Comparison of ENCODE assay signal across 8 mouse cellular contexts in the genomic region with DNA sequence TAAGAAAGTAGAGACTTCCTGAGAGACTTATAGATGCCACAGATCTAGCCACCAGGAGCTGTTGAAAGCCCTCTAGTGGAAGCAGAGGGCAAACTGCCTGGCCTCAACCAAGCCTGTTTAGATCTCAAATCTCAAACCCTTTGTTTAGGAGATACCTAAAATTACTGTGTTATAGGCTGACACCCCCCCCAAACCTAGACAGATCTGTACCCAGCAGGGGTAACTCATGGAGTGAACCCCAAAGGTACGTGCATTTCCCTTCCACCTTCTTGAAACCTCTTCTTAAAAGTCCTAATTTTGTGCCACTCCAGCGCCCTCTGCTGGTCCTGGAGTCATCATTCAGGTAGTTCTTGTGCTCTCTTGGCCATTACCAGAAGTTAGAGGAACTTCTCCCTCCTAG. TPM values are rescaled to one million over a fixed set of nuclear protein-coding genes. Genes with fewer than 3 reads are reported as not detected.
DNase-seq lines count a peak whose midpoint lies in the region; TF ChIP-seq lines count a peak whose summit lies in the region.

No protein-coding gene starts in this region.

- intact Hi-C loops in heart, postnatal 14 days (cut with DNase I): no loop called here

- TF ChIP-seq CTCF in lung, adult 2 months (IDR thresholded peaks at IDR 0.05; ENCODE audit: insufficient read depth, low read length): peak; percentile 13; the same call in 1 of the 2 replicates

- no peak for DNase-seq in lung, adult 2 months
- no peak for DNase-seq in lung, postnatal 4 days
- peak; percentile 65 for DNase-seq in adrenal gland, postnatal 10 days
- DNase-seq in embryo, embryonic 10.5 days (ENCODE audit: low spot score): peak; percentile 80
- DNase-seq in hindlimb bud, embryonic 11.5 days (ENCODE audit: extremely low spot score, low read depth, low spot score): peak; percentile 20
- peak; percentile 42 for DNase-seq in lung, postnatal 36 days
- DNase-seq in right cerebral cortex, postnatal 25 days: peak; percentile 76
- DNase-seq in heart, postnatal 14 days: no peak

- no peaks in the 10 kb centered on the region for H3K4me1 ChIP-seq in lung, adult 2 months (ENCODE audit: control insufficient read depth, insufficient read depth, low read length)

- no peak overlapping the region for H3K4me3 ChIP-seq in lung, adult 2 months (replicated peaks; ENCODE audit: extremely low read depth, low read depth, low read length)

- WGBS in lung, adult 2 months: 2% methylated on average over 2 of the region's 2 CpGs

- TF ChIP-seq POLR2A in lung, adult 2 months (IDR thresholded peaks at IDR 0.05; ENCODE audit: borderline replicate concordance, extremely low read depth, low read depth, low read length): no peak

RNA-seq across cellular contexts. Expression of gene Dner, which starts 1.1 kb away (rescaled TPM):
- 1.5 and 2.4 TPM in 2 replicates for polyA plus RNA-seq in lung, adult 2 months (2012; rRNA removed)
- total RNA-seq in adrenal gland, postnatal 10 days (2021): 1 to 10 TPM; 2.7 to 5.7 TPM
- total RNA-seq in heart, postnatal 14 days (2021): under 1 TPM; 0.07 to 0.15 TPM

Comparison
In these comparisons a context has a peak if more than half of its experiments do, and no peak if none do; other contexts are left out.
1. DNase-seq: peak in adrenal gland, postnatal 10 days (single experiment), embryo, embryonic 10.5 days (single experiment), hindlimb bud, embryonic 11.5 days (single experiment), lung, postnatal 36 days (single experiment) and right cerebral cortex, postnatal 25 days (single experiment); none in lung, adult 2 months (single experiment), lung, postnatal 4 days (0 of 2) and heart, postnatal 14 days (0 of 2).